Mouse (Mus musculus) C2C12 (cell line): ENCODE measurements around the gene Wdr18.

Source experiments
- CEBPB ChIP-seq: IDR thresholded peaks from one replicate; pipeline ENCODE4 v1.6.1; 2011; ENCODE audit warnings: low read depth, mild to moderate bottlenecking, control low read depth, moderate library complexity
- CTCF ChIP-seq: IDR thresholded peaks from one replicate; pipeline ENCODE4 v1.5.1; 2011; ENCODE audit not compliant: control insufficient read depth, insufficient read depth, insufficient read length
- MYOD1 ChIP-seq: IDR thresholded peaks from one replicate; pipeline ENCODE4 v1.6.1; 2011; ENCODE audit warnings: low read depth; ENCODE audit not compliant: control insufficient read depth, insufficient read length
- MYOG ChIP-seq: IDR thresholded peaks from one replicate; pipeline ENCODE4 v1.6.1; 2011; ENCODE audit not compliant: control insufficient read depth, insufficient read length; ENCODE audit errors: extremely low read depth

DNA sequence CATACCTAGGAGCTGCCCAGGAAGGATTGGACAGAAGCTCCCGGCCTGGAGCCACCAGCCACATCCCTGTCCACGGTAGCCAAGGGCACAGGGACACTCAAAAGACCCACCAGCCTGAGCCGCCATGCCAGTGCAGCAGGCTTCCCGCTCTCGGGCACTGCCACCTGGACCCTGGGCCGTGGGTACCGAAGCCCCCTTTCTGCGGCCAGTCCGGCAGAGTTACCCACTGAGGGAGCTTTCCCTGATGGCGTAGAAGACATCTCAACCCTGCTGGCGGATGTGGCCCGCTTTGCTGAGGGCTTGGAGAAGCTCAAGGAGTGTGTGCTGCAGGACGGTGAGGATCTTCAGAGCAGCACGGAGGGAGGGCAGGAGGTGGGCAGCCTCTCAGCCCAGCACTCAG is 57.8 kb downstream of the Wdr18 start:
- TF ChIP-seq CTCF (no peak), CEBPB (no peak), MYOD1 (no peak), MYOG (no peak)
